Mouse (Mus musculus) testis, postnatal 14 days (tissue): Measurements from ENCODE around the gene Gm16429.
"Not testable (repeated sequence)": the region's sequence is repeated elsewhere in the genome, so short reads cannot be mapped to it uniquely, and the experiment has no call there.

ENCODE experiments used
- DNase-seq: peaks from one replicate; pipeline ENCODE4 v3.0.0; 2021; ENCODE audit warnings: low spot score

The Gm16429 gene

GRCm38 (mm10) chr5:93928952-93929351, at the start of gene Gm16429:
Gm16429 (minus strand) TSS chr5:93929052.
- not testable (repeated sequence) for DNase-seq
